Mouse (Mus musculus) heart, embryonic 16.5 days (tissue): Measurements from ENCODE around the gene Zxdc. TPM values are rescaled to one million over a fixed set of nuclear protein-coding genes. Genes with fewer than 3 reads are reported as not detected.

Source experiments
- ATAC-seq: fragments of 200-750 bp; cut with Nextera tagmentation; replicated peaks from 2 replicates; pipeline ENCODE4 v1.8.0; 2017; ENCODE audit warnings: moderate number of reproducible peaks; ENCODE audit not compliant: insufficient read depth, low FRiP score; ENCODE audit errors: extremely low read depth
- H3K27ac ChIP-seq: fragments of 300-500 bp; sonication (generic); 2 replicates; pipeline ENCODE4 v1.5.1; 2014; ENCODE audit warnings: mild to moderate bottlenecking, low read length, control low read depth, moderate library complexity
- H3K27me3 ChIP-seq: fragments of 300-500 bp; sonication (generic); 2 replicates; pipeline ENCODE4 v1.6.1; 2014; ENCODE audit warnings: low read length, mixed read lengths; ENCODE audit not compliant: control insufficient read depth, insufficient read depth
- H3K36me3 ChIP-seq: fragments of 300-500 bp; sonication (generic); 2 replicates; pipeline ENCODE4 v1.6.1; 2014; ENCODE audit not compliant: control insufficient read depth, insufficient read depth
- H3K4me1 ChIP-seq: fragments of 300-500 bp; sonication (generic); 2 replicates; pipeline ENCODE4 v1.6.1; 2014; ENCODE audit warnings: low read length, mixed read lengths; ENCODE audit not compliant: control insufficient read depth, insufficient read depth
- H3K4me2 ChIP-seq: fragments of 300-500 bp; sonication (generic); 2 replicates; pipeline ENCODE4 v1.6.1; 2014; ENCODE audit warnings: low read depth, mild to moderate bottlenecking, control low read depth, low read length
- H3K4me3 ChIP-seq: fragments of 300-500 bp; sonication (generic); 2 replicates; pipeline ENCODE4 v1.5.1; 2014; ENCODE audit warnings: mild to moderate bottlenecking, control low read depth, low read length
- H3K9ac ChIP-seq: fragments of 300-500 bp; sonication (generic); 2 replicates; pipeline ENCODE4 v1.6.1; 2014; ENCODE audit warnings: low read length, control low read depth
- H3K9me3 ChIP-seq: fragments of 300-500 bp; sonication (generic); replicated peaks from 2 replicates; pipeline ENCODE4 v1.6.1; 2016; ENCODE audit warnings: low read length; ENCODE audit not compliant: control insufficient read depth
- WGBS: fragments of 180-500 bp; shearing (Covaris S2); extraction: QIAGEN DNeasy Blood & Tissue Kit; methylation state at CpG from one replicate; pipeline ENCODE4 v1.1.7; 2014; 5-methylcytosine and 5-hydroxymethylcytosine counted together
- polyA plus RNA-seq: library from polyadenylated mRNA; unstranded; fragments of >200 nt; fragmentation: Nextera tagmentation; extraction: Ambion mirVana; gene quantifications from 2 replicates; pipeline ENCODE4 v1.2.1, GENCODE M21; 2015

The Zxdc gene
- polyA plus RNA-seq, 1 experiment from 2014 or later = 6.3 TPM

DNA sequence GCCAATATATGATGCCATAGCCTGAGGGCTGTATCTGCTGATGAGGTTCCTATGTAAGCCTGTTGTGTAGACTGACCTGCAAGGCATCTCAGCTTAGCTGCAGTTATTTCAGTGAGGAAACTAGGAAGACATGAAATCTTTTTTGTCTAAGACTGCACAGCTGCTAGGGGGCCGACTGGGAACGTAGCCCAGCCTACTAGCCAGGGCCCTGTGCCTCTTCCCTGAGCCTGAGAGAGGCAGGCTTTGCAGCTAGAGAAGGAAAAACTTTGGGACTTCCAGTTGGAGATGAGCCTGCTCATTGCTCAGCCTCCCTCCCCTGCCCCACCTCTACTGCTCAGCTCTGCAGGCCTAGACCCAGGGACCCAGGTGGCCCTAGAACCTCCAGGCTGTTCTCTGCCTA, 62.2 kb downstream of the Zxdc start:
- Histone ChIP-seq H3K4me2 (no peak overlapping the region), H3K9me3 (no peaks in the 10 kb centered on the region), H3K4me3 (no peak overlapping the region), H3K36me3 (no peaks in the 10 kb centered on the region), H3K27me3 (peaks cover 6% of the 10 kb centered on the region; the same call in 1 of the 2 replicates), H3K27ac (no peak overlapping the region), H3K4me1 (peaks cover 5% of the 10 kb centered on the region), H3K9ac (no peak overlapping the region)
- WGBS = 64% methylated on average over 2 of the region's 2 CpGs
- no peak for ATAC-seq

DNA sequence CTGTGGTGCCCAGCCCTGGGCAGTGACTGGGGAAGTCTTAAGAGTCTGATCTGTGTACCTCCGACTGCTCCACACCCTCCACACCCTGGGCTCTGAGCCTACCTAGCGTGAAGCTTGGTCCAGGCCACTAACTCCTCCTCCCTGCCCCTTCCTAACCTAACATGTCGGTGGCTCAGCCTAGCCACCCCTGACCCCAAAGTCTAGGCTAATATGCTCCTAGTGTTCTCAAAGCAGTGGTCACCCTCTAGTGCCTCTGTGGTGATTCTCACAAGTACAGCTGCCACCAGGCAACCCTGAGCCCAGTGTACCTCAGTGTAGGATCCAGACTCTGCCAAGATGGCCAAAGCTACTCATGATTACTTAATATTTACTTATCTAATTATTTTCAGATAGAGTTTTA, 65.4 kb downstream of the Zxdc start:
- no peak for ATAC-seq
- WGBS = 65% methylated on average over 3 of the region's 3 CpGs
- H3K4me1 ChIP-seq = no peaks in the 10 kb centered on the region

DNA sequence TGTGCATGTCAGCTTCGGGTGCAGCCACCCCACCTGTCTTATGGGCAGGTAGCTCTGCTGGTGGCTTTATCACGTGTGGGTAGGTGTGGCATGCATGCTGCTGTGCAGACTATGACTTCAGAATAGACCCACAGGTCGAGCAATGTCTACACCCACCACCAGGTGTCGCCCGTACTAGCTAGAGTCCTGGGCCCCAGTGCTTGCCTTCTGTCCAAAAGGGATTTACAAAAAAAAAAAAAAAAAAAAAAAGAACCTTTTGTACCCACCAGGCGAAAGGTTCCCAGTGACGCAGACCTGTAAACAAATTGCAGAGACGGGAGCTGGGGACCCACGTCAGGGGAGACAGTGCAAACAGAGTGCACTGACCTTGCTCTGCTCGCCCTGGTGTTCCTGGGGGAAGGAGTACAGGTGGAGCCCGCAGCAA, 65.9 kb downstream of the Zxdc start:
- Histone ChIP-seq H3K9ac (no peak overlapping the region), H3K27ac (no peak overlapping the region), H3K36me3 (no peaks in the 10 kb centered on the region), H3K9me3 (0 out of 2 replicates have a peak, but pooled peaks cover 2% of the 10 kb centered on the region), H3K4me1 (no peaks in the 10 kb centered on the region), H3K4me2 (no peak overlapping the region), H3K4me3 (no peak overlapping the region), H3K27me3 (no peaks in the 10 kb centered on the region)
- 17% methylated on average over 11 of the region's 11 CpGs for WGBS
- no peak for ATAC-seq

More for the DNA sequence above, 65.4 kb downstream of the Zxdc start:
- no peak overlapping the region for H3K4me2 ChIP-seq
- no peaks in the 10 kb centered on the region for H3K27me3 ChIP-seq
- 0 out of 2 replicates have a peak, but pooled peaks cover 2% of the 10 kb centered on the region for H3K9me3 ChIP-seq
- no peaks in the 10 kb centered on the region for H3K36me3 ChIP-seq
- H3K27ac ChIP-seq = no peak overlapping the region
- no peak overlapping the region for H3K9ac ChIP-seq
- no peak overlapping the region for H3K4me3 ChIP-seq

DNA sequence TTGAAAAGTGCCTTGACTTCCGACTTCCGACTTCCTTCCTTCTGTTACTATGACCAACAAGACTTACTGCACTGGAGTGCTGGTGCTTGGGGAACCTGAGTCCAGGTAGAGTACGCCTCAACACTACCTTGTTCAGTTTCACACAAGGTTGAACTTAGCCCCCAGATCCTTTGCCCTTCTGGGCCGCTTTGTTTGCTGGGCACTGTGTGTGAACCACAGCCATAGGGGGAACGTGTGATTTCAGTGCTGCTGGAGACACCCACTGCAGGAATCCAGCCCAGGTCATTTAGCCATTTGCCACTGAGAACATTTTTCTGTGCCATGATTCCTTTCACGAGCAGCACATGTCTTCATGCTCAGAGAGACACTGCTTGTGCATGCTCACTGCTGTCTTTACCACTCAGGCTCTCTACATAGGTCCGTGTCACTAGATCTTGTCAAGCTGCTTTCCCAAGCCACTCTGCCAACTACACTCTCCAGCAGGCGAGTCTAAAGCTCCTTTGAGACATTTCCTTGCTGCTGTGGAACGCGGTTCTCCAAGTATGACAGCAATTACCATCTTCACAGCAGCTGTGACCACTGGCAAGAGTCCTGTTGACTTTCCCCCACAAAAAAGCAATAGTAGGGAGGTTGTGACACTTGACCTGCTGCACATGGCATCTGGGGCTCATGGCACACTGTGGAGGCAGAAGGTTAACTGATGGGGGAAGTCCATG, 67.1 kb downstream of the Zxdc start:
- Histone ChIP-seq H3K36me3 (no peaks in the 10 kb centered on the region), H3K27me3 (no peaks in the 10 kb centered on the region), H3K4me1 (no peaks in the 10 kb centered on the region), H3K4me3 (no peak overlapping the region), H3K4me2 (no peak overlapping the region), H3K9ac (no peak overlapping the region), H3K27ac (no peak overlapping the region), H3K9me3 (0 out of 2 replicates have a peak, but pooled peaks cover 2% of the 10 kb centered on the region)
- WGBS = 73% methylated on average over 10 of the region's 10 CpGs
- ATAC-seq = no peak

DNA sequence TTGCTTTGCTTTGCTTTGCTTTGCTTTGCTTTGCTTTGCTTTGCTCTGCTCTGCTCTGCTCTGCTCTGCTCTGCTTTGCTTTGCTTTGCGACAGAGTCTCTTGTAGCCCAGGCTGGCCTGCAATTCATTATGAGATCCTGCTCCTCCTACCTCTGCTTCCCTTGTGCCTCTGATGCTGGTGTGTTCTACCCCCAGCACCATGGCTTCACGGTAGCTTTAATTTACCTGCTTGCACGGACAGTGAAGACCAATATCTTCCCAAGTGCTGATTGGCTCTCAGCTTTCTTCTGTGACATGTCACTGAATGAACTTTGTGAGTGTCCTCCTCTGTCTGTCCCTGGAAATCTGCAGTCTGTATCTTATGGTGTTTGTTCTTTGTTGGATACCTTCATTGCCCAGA, 67.7 kb downstream of the Zxdc start:
- H3K4me3 ChIP-seq = no peak overlapping the region
- no peak for ATAC-seq
- H3K4me2 ChIP-seq = no peak overlapping the region
- H3K36me3 ChIP-seq = no peaks in the 10 kb centered on the region
- no peak overlapping the region for H3K27ac ChIP-seq
- H3K4me1 ChIP-seq = no peaks in the 10 kb centered on the region
- no peaks in the 10 kb centered on the region for H3K27me3 ChIP-seq
- H3K9ac ChIP-seq = no peak overlapping the region
- WGBS = 79% methylated on average over 3 of the region's 3 CpGs
- 0 out of 2 replicates have a peak, but pooled peaks cover 2% of the 10 kb centered on the region for H3K9me3 ChIP-seq

DNA sequence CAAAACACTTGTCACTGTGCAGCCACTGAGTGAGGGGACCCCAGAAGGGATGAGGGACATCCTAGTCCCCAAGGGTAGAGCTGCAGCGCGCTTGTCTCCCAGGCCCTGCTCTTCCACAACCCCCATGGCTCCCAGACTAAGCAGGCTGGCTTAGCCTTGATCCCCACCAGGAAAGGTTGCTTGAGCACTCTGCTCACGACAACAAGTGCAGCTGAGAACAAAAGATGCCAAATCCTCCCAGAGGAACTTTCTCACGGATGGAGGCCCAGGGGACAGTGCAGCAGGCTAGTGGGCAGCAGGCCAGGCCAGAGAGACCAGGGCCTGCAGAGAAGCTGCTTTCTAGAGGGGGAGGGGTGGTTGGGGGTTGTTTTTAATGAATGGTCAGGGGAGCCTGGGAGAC, 77.6 kb downstream of the Zxdc start:
- Histone ChIP-seq H3K4me2 (no peak overlapping the region), H3K9me3 (no peaks in the 10 kb centered on the region), H3K27me3 (no peaks in the 10 kb centered on the region), H3K4me3 (no peak overlapping the region), H3K27ac (no peak overlapping the region), H3K4me1 (peaks cover 8% of the 10 kb centered on the region), H3K36me3 (no peaks in the 10 kb centered on the region), H3K9ac (no peak overlapping the region)
- ATAC-seq = no peak
- 40% methylated on average over 4 of the region's 4 CpGs for WGBS

DNA sequence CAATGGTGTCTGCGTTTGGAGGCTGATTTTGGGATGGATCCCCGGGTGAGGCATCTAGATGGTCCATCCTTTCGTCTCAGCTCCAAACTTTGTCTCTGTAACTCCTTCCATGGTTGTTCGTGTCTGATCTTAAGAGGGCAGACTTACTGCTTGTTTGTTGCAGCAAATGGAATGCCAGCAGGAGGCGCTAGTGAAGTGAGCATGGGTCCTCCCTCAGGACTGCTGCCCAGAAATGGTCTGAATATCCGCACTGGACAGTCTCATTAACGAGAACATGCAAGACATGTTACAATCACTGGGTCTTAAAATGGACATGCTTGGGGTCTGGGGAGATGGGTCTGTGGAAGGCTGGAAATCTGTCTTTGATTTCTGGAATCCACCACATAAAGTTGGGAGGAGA, 80.9 kb downstream of the Zxdc start:
- H3K36me3 ChIP-seq = no peaks in the 10 kb centered on the region
- 14% methylated on average over 7 of the region's 7 CpGs for WGBS
- H3K9ac ChIP-seq = no peak overlapping the region
- H3K4me2 ChIP-seq = no peak overlapping the region
- no peaks in the 10 kb centered on the region for H3K27me3 ChIP-seq
- H3K9me3 ChIP-seq = no peaks in the 10 kb centered on the region
- H3K4me3 ChIP-seq = no peak overlapping the region
- H3K27ac ChIP-seq = no peak overlapping the region
- peaks cover 8% of the 10 kb centered on the region for H3K4me1 ChIP-seq
- peak; percentile 58 for ATAC-seq

DNA sequence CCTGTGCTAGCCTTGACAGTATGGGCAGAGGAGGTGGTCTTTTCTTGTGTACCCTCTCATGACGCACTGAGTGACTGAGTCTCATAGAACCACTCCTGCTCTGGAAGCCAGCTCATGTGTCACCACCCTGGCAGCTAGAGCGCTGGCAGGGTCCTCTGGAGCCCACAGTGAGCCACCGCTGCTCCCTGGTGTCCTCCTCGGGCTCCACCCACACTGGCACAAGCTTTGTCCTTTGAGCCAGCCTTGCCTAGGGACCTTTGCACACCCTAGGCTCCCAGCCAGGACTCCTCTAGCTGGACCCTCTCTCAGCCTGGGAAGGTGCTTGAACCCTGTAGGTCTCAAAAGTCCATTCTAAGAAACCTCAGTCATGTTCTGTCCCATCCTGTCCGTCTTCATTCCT, 81.4 kb downstream of the Zxdc start:
- WGBS = 46% methylated on average over 5 of the region's 5 CpGs
- H3K27ac ChIP-seq = no peak overlapping the region; the same call in 1 of the 2 replicates
- peak; percentile 74 for ATAC-seq

DNA sequence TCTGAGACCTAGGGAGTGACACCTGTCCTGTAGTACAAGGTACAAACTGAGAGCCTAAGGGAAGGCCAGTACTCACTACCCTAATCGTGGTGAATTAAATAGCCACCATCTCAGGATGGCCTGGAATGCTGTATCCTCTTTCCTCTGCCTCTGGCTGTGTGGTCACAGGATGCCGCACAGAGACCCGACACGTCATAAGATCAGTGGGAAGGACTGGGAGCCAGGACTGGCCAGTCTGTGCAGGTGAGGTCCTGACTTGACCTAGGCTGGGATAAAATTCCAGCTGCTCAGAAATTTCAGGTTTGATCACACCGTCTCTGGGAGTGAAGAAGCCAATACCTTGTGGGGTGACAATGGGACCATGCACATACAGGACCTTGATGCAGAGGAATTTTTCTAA, 82.2 kb downstream of the Zxdc start:
- Histone ChIP-seq H3K27ac (no peak overlapping the region), H3K9me3 (no peaks in the 10 kb centered on the region), H3K27me3 (no peaks in the 10 kb centered on the region), H3K36me3 (no peaks in the 10 kb centered on the region), H3K4me1 (peaks cover 8% of the 10 kb centered on the region), H3K9ac (no peak overlapping the region), H3K4me3 (no peak overlapping the region), H3K4me2 (no peak overlapping the region)
- 85% methylated on average over 5 of the region's 5 CpGs for WGBS
- ATAC-seq = no peak

More for the DNA sequence above, 81.4 kb downstream of the Zxdc start:
- no peaks in the 10 kb centered on the region for H3K9me3 ChIP-seq
- no peak overlapping the region for H3K9ac ChIP-seq
- H3K4me2 ChIP-seq = no peak overlapping the region
- peaks cover 8% of the 10 kb centered on the region for H3K4me1 ChIP-seq
- no peaks in the 10 kb centered on the region for H3K27me3 ChIP-seq
- H3K4me3 ChIP-seq = no peak overlapping the region
- H3K36me3 ChIP-seq = no peaks in the 10 kb centered on the region
